Mouse (Mus musculus): ENCODE results near the gene Cdc6. TPM values are rescaled to one million over a fixed set of nuclear protein-coding genes. Genes with fewer than 3 reads are reported as not detected.

The Cdc6 gene
- polyA plus RNA-seq, 1 experiment from 2014 or later = 47.7 TPM

GRCm38 (mm10) chr11:98889077-98889476 is 18.5 kb upstream of the Cdc6 start:
- H3K27ac ChIP-seq = no peak overlapping the region
- peaks cover 16% of the 10 kb centered on the region for H3K4me1 ChIP-seq
- H3K4me3 ChIP-seq = no peak overlapping the region
- no peaks in the 10 kb centered on the region for H3K9me3 ChIP-seq
- 95% methylated on average over 4 of the region's 4 CpGs for whole genome bisulfite sequencing
- DNase-seq (ENCODE audit: low spot score) = no peak
- H3K36me3 ChIP-seq = peaks cover 89% of the 10 kb centered on the region
- no peaks in the 10 kb centered on the region for H3K27me3 ChIP-seq (ENCODE audit: insufficient read depth, poor library complexity, severe bottlenecking)

- H3K27me3 ChIP-seq (ENCODE audit: insufficient read depth, poor library complexity, severe bottlenecking) = no peaks in the 10 kb centered on the region
- no peak overlapping the region for H3K4me3 ChIP-seq
- 87% methylated on average over 5 of the region's 5 CpGs for WGBS
- no peak overlapping the region for H3K27ac ChIP-seq
- no peaks in the 10 kb centered on the region for H3K9me3 ChIP-seq
- peaks cover 93% of the 10 kb centered on the region for H3K36me3 ChIP-seq
- no peak for DNase-seq (ENCODE audit: low spot score)
- peaks cover 16% of the 10 kb centered on the region for H3K4me1 ChIP-seq
Observed at GRCm38 (mm10) chr11:98889977-98890376, 17.6 kb upstream of the Cdc6 start.

- Histone ChIP-seq H3K27ac (peak overlapping the region; percentile 38), H3K36me3 (peaks cover 94% of the 10 kb centered on the region), H3K4me3 (no peak overlapping the region)
Observed at GRCm38 (mm10) chr11:98892426-98892825, 15.2 kb upstream of the Cdc6 start.

GRCm38 (mm10) chr11:98900529-98901125 is 7.0 kb upstream of the Cdc6 start:
- Histone ChIP-seq H3K9me3 (no peaks in the 10 kb centered on the region), H3K27me3 (ENCODE audit: insufficient read depth, poor library complexity, severe bottlenecking) (no peaks in the 10 kb centered on the region), H3K4me1 (peaks cover 47% of the 10 kb centered on the region), H3K4me3 (no peak overlapping the region), H3K27ac (peak overlapping the region; percentile 37), H3K36me3 (peaks cover 73% of the 10 kb centered on the region)
- no peak for DNase-seq (ENCODE audit: low spot score)
- WGBS = 73% methylated on average over 12 of the region's 12 CpGs

More at GRCm38 (mm10) chr11:98892426-98892825, 15.2 kb upstream of the Cdc6 start:
- DNase-seq (ENCODE audit: low spot score) = no peak
- 52% methylated on average over 5 of the region's 5 CpGs for WGBS
- peaks cover 16% of the 10 kb centered on the region for H3K4me1 ChIP-seq
- H3K27me3 ChIP-seq (ENCODE audit: insufficient read depth, poor library complexity, severe bottlenecking) = no peaks in the 10 kb centered on the region
- no peaks in the 10 kb centered on the region for H3K9me3 ChIP-seq

- Histone ChIP-seq H3K27ac (peak overlapping the region; percentile 90), H3K36me3 (peaks cover 53% of the 10 kb centered on the region), H3K9me3 (no peaks in the 10 kb centered on the region), H3K4me1 (peaks cover 55% of the 10 kb centered on the region), H3K4me3 (peak overlapping the region; percentile 36), H3K27me3 (ENCODE audit: insufficient read depth, poor library complexity, severe bottlenecking) (no peaks in the 10 kb centered on the region)
- WGBS = 6% methylated on average over 10 of the region's 10 CpGs
- DNase-seq (ENCODE audit: low spot score) = peak; percentile 86
Observed at GRCm38 (mm10) chr11:98902621-98903245, 4.9 kb upstream of the Cdc6 start.

- H3K27me3 ChIP-seq (ENCODE audit: insufficient read depth, poor library complexity, severe bottlenecking) = no peaks in the 10 kb centered on the region
- peak; percentile 82 for DNase-seq (ENCODE audit: low spot score)
- peaks cover 37% of the 10 kb centered on the region for H3K36me3 ChIP-seq
- no peaks in the 10 kb centered on the region for H3K9me3 ChIP-seq
- peaks cover 70% of the 10 kb centered on the region for H3K4me1 ChIP-seq
- 52% methylated on average over 2 of the region's 2 CpGs for WGBS
- 0 out of 2 replicates have a peak overlapping the region, but pooled peaks have one; percentile 3 for H3K4me3 ChIP-seq
- peak overlapping the region; percentile 90 for H3K27ac ChIP-seq
Observed at GRCm38 (mm10) chr11:98904577-98904976, 3.0 kb upstream of the Cdc6 start.

- 41% methylated on average over 7 of the region's 7 CpGs for WGBS
- no peaks in the 10 kb centered on the region for H3K9me3 ChIP-seq
- H3K27ac ChIP-seq = peak overlapping the region; percentile 90
- DNase-seq (ENCODE audit: low spot score) = no peak
- H3K36me3 ChIP-seq = peaks cover 34% of the 10 kb centered on the region
- peaks cover 72% of the 10 kb centered on the region for H3K4me1 ChIP-seq
- H3K27me3 ChIP-seq (ENCODE audit: insufficient read depth, poor library complexity, severe bottlenecking) = no peaks in the 10 kb centered on the region
- no peak overlapping the region; the same call in 1 of the 2 replicates for H3K4me3 ChIP-seq
Observed at GRCm38 (mm10) chr11:98905033-98905432, 2.6 kb upstream of the Cdc6 start.

- H3K4me3 ChIP-seq = no peak overlapping the region; the same call in 1 of the 2 replicates
- peaks cover 34% of the 10 kb centered on the region for H3K36me3 ChIP-seq
Observed at GRCm38 (mm10) chr11:98905583-98905982, 2.0 kb upstream of the Cdc6 start.

GRCm38 (mm10) chr11:98907063-98907436 is 551 bp upstream of the Cdc6 start:
- H3K9me3 ChIP-seq = no peaks in the 10 kb centered on the region
- no peak for DNase-seq (ENCODE audit: low spot score)
- peak overlapping the region; percentile 79 for H3K4me3 ChIP-seq
- H3K27me3 ChIP-seq (ENCODE audit: insufficient read depth, poor library complexity, severe bottlenecking) = no peaks in the 10 kb centered on the region
- 55% methylated on average over 5 of the region's 5 CpGs for WGBS
- H3K27ac ChIP-seq = peak overlapping the region; percentile 83
- H3K4me1 ChIP-seq = peaks cover 67% of the 10 kb centered on the region
- peaks cover 36% of the 10 kb centered on the region for H3K36me3 ChIP-seq

More at GRCm38 (mm10) chr11:98905583-98905982, 2.0 kb upstream of the Cdc6 start:
- Histone ChIP-seq H3K4me1 (peaks cover 73% of the 10 kb centered on the region), H3K27ac (peak overlapping the region; percentile 90), H3K27me3 (ENCODE audit: insufficient read depth, poor library complexity, severe bottlenecking) (no peaks in the 10 kb centered on the region), H3K9me3 (no peaks in the 10 kb centered on the region)
- no peak for DNase-seq (ENCODE audit: low spot score)
- WGBS = 64% methylated on average over 4 of the region's 4 CpGs

GRCm38 (mm10) chr11:98909654-98910053 is 2.1 kb downstream of the Cdc6 start:
- H3K4me1 ChIP-seq = peaks cover 43% of the 10 kb centered on the region
- peaks cover 53% of the 10 kb centered on the region for H3K36me3 ChIP-seq

GRCm38 (mm10) chr11:98910415-98910814 is 2.8 kb downstream of the Cdc6 start:
- peaks cover 57% of the 10 kb centered on the region for H3K36me3 ChIP-seq
- peaks cover 36% of the 10 kb centered on the region for H3K4me1 ChIP-seq
- H3K27ac ChIP-seq = no peak overlapping the region
- no peak for DNase-seq (ENCODE audit: low spot score)
- peak overlapping the region; percentile 79; the same call in 1 of the 2 replicates for H3K4me3 ChIP-seq
- WGBS = 76% methylated on average over 11 of the region's 11 CpGs
- no peaks in the 10 kb centered on the region for H3K27me3 ChIP-seq (ENCODE audit: insufficient read depth, poor library complexity, severe bottlenecking)
- H3K9me3 ChIP-seq = no peaks in the 10 kb centered on the region

More at GRCm38 (mm10) chr11:98909654-98910053, 2.1 kb downstream of the Cdc6 start:
- Histone ChIP-seq H3K27ac (no peak overlapping the region), H3K9me3 (no peaks in the 10 kb centered on the region), H3K27me3 (ENCODE audit: insufficient read depth, poor library complexity, severe bottlenecking) (no peaks in the 10 kb centered on the region), H3K4me3 (peak overlapping the region; percentile 79)
- 41% methylated on average over 6 of the region's 6 CpGs for WGBS
- DNase-seq (ENCODE audit: low spot score) = peak; percentile 83

GRCm38 (mm10) chr11:98911498-98911897 is 3.9 kb downstream of the Cdc6 start:
- H3K36me3 ChIP-seq = peaks cover 64% of the 10 kb centered on the region
- H3K27me3 ChIP-seq (ENCODE audit: insufficient read depth, poor library complexity, severe bottlenecking) = no peaks in the 10 kb centered on the region
- 83% methylated on average over 5 of the region's 5 CpGs for WGBS
- no peaks in the 10 kb centered on the region for H3K9me3 ChIP-seq
- DNase-seq (ENCODE audit: low spot score) = no peak
- peaks cover 30% of the 10 kb centered on the region for H3K4me1 ChIP-seq
- H3K4me3 ChIP-seq = no peak overlapping the region
- no peak overlapping the region for H3K27ac ChIP-seq

GRCm38 (mm10) chr11:98914196-98914595 is 6.6 kb downstream of the Cdc6 start:
- H3K27ac ChIP-seq = no peak overlapping the region
- no peaks in the 10 kb centered on the region for H3K9me3 ChIP-seq
- H3K4me1 ChIP-seq = peaks cover 30% of the 10 kb centered on the region
- no peaks in the 10 kb centered on the region for H3K27me3 ChIP-seq (ENCODE audit: insufficient read depth, poor library complexity, severe bottlenecking)
- 81% methylated on average over 11 of the region's 11 CpGs for WGBS
- no peak overlapping the region for H3K4me3 ChIP-seq
- peaks cover 90% of the 10 kb centered on the region for H3K36me3 ChIP-seq
- DNase-seq (ENCODE audit: low spot score) = no peak
